Mouse (Mus musculus) Patski (cell line): ENCODE data around the gene Tmem120b. TPM values are rescaled to one million over a fixed set of nuclear protein-coding genes. Genes with fewer than 3 reads are reported as not detected.
A peak's percentile ranks its signal among the peaks of the same experiment; 100 is the strongest.

Experiments used
- ATAC-seq: fragments of 100-300 bp; one replicate; pipeline ENCODE4 v1.8.0; 2021
- CTCF ChIA-PET: fragments of 350-600 bp; sonication (Branson Sonifier 250); formaldehyde crosslinking; loops from one replicate; lab custom pipeline; 2022; ENCODE audit warnings: inconsistent platforms; lab: Charles Lee
- POLR2A ChIA-PET: fragments of 350-600 bp; sonication (Branson Sonifier 250); formaldehyde crosslinking; loops from one replicate; lab custom pipeline; 2022; ENCODE audit warnings: antibody characterized with exemption, inconsistent platforms; lab: Charles Lee
- DNase-seq: peaks from one replicate; pipeline ENCODE4 v3.0.0-alpha.2; 2011; ENCODE audit warnings: low read depth, low spot score
- H3K27me3 ChIP-seq: fragments of 371-371 bp; one replicate; pipeline ENCODE4 v1.5.1; 2021
- CTCF ChIP-seq: fragments of 100-300 bp; IDR thresholded peaks from one replicate; pipeline ENCODE4 v1.5.1; 2021
- in situ Hi-C: fragments of 300-500 bp; cut with MboI; formaldehyde crosslinking; loops from 3 replicates; pipeline ENCODE4 v1.11.1; 2018; ENCODE audit warnings: low pct_unique_long_range_greater_than_20kb, mixed read lengths
- polyA plus RNA-seq: library from polyadenylated mRNA; unstranded; gene quantifications from one replicate; pipeline ENCODE4 v1.2.3, GENCODE M21; 2021

The Tmem120b gene
- polyA plus RNA-seq, 1 experiment from 2014 or later: 8.1 TPM

DNA sequence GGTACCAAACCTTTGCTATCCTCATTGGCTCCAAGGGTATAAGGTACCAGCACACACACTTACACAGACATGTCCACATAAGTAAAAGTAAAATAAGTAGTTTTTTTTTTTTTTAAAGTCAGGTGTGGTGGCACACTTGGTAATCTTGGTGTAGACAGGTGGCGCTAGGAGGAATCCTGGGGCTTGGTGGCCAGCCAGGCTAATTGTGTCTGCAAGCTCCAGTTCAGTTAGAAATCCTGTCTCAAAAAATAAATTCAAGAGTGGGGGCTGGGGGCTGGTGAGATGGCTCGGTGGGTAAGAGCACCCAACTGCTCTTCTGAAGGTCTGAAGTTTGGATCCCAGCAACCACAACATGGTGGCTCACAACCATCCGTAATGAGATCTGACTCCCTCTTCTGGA lies 5.1 kb upstream of the Tmem120b start:
- DNase-seq (no peak), ATAC-seq (no peak)
- no peaks in the 10 kb centered on the region for H3K27me3 ChIP-seq
- ChIA-PET POLR2A (no interaction called here), CTCF (interaction anchor here (1.3 to 3.0 kb wide), 4 partner anchors 58 to 109 kb away, joined by 4 to 12 read pairs (median 8); no protein-coding TSS in a partner anchor)
- TF ChIP-seq CTCF: no peak
- in situ Hi-C loops: loop anchor here (5.0 to 10.0 kb wide), 2 partner anchors 62 to 109 kb away; no protein-coding TSS in a partner anchor

DNA sequence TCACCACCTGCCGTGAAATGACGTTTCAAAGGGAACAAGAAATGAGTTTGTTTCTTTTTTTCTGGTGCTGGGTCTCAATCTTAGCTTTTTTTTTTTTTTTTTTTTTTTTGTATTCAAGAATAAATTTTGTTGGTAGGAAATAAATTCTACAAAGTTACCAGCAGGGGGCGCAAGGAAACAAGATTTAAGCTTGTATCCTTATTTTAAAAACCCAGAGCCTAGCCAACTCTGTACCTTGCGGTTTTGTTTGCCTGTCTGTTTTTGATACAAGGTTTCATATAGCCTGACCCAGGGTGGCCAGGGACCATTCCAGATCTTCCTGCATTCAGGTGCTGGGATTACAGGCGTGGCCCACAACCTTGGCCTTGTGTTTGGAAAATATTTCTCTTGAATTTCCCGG lies 4.0 kb upstream of the Tmem120b start:
- peak; percentile 54 for TF ChIP-seq CTCF
- no peaks in the 10 kb centered on the region for H3K27me3 ChIP-seq
- in situ Hi-C loops: loop anchor here (5.0 to 10.0 kb wide), 2 partner anchors 61 to 108 kb away; no protein-coding TSS in a partner anchor
- DNase-seq (no peak), ATAC-seq (no peak)
- ChIA-PET CTCF (interaction anchor here (0.8 to 3.0 kb wide), 13 partner anchors 50 to 292 kb away, joined by 3 to 12 read pairs (median 4); no protein-coding TSS in a partner anchor), POLR2A (interaction anchor here (0.7 kb wide), 1 partner anchor 51 kb away, joined by 10 read pairs; no protein-coding TSS in a partner anchor)

DNA sequence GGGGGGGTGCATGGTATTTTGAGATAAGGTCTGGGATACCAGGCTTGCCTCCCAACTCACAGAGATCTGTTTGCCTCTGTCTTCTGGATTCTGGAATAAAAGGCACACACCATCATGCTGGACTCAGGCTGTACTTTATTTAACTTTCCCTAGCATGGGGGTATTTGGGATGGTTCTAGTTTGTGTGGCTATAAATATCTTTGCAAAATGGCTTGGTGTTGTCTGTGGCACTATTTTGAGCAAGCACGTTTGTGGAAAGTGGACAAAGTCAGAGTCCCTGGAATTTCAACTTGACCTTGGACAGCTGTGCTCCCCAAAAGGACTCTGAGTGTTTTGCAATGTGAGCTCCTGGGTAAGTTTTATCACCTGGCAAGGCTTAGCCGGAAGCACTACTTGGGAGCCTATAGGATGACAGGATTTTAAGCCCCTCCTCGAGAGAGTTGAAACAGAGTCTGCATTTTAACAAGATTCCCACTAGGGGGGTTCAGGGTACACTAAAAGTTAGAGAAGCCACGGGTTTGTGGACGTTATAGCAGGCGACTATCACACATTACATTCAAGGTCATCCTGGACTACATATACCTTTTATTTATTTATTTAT lies 720 bp upstream of the Tmem120b start:
- DNase-seq (no peak), ATAC-seq (no peak)
- ChIA-PET POLR2A (interaction anchor here (0.8 kb wide), 1 partner anchor 66 kb away, joined by 3 read pairs; no protein-coding TSS in a partner anchor), CTCF (interaction anchor here (0.9 to 1.7 kb wide), 3 partner anchors 49 to 104 kb away, joined by 3 to 4 read pairs (median 4); no protein-coding TSS in a partner anchor)
- TF ChIP-seq CTCF: peak; percentile 58
- H3K27me3 ChIP-seq: no peaks in the 10 kb centered on the region
- in situ Hi-C loops: loop anchor here (10.0 kb wide), 1 partner anchor 57 kb away; no protein-coding TSS in a partner anchor

DNA sequence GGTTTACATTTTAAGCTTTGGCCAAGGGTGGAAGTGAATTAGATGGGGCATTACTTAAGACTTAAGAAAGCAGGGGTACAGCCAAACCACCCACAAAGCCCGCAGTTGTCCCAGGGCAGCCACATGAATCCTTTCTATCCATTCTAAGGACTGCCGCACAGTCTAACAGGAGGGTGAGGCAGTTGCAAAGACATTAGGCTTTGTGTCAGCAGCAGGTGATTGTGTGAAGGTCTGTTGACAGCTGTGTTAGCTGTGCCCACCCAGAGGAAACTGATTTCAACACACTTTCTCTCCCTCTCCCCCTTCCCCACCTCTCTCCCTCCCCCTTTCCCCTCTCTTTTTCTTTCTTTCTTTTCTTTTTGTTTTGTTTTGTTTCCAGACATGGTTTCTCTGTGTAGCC lies 499 bp downstream of the Tmem120b start:
- ATAC-seq (no peak), DNase-seq (no peak)
- TF ChIP-seq CTCF: no peak
- in situ Hi-C loops: loop anchor here (10.0 kb wide), 1 partner anchor 56 kb away; no protein-coding TSS in a partner anchor
- CTCF ChIA-PET: interaction anchor here (0.7 to 1.1 kb wide), 2 partner anchors 65 to 101 kb away, joined by 3 to 5 read pairs; no protein-coding TSS in a partner anchor
- POLR2A ChIA-PET: no interaction called here
- no peaks in the 10 kb centered on the region for H3K27me3 ChIP-seq

DNA sequence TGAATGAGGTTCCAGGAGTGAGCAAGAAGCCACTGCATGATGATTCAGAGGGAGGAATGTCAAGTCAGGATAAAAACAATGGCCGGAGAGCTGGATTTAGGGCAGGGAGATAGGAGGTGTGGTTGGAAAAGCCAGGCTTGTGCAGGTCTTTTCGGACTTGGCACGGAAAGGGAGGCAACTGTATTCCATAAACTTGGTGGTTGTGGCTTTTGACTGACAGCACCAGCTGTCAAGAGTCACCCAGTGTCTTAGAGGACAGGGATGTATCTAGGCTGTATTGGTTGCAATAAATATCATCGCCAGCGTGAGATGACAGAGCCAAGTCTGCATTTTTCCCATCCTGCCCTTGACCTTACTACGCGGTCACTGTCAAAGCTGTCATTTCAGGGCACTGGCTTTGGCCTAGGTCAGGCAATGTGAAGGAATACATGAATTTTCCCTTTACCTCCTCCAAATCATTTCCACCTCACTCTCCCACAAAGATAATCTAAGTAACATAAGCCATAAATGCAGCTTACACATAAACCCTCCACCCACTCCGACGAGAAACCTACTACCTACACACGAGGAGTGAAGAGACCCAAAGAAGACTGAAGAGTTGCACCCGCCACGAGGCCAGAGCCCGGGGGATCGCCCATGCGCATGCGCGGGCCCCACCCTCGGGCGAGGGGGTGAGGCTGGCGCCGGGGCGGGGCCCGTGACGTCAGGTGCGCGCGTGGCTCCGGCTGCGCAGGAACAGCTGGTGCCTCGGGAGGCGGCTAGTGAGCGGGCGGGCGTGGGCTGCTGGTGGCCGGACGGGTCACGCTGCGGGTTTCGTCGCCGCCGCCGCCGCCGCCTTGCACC lies 7.6 kb downstream of the Tmem120b start:
- ChIA-PET CTCF (interaction anchor here (1.1 to 2.4 kb wide), 3 partner anchors 35 to 96 kb away, joined by 3 to 7 read pairs (median 3); no protein-coding TSS in a partner anchor), POLR2A (interaction anchor here (0.7 to 1.1 kb wide), 3 partner anchors 16 to 81 kb away, joined by 3 to 4 read pairs (median 3); no protein-coding TSS in a partner anchor)
- ATAC-seq: peak; percentile 87
- in situ Hi-C loops: no loop called here
- no peak for DNase-seq
- H3K27me3 ChIP-seq: no peaks in the 10 kb centered on the region
- no peak for TF ChIP-seq CTCF

DNA sequence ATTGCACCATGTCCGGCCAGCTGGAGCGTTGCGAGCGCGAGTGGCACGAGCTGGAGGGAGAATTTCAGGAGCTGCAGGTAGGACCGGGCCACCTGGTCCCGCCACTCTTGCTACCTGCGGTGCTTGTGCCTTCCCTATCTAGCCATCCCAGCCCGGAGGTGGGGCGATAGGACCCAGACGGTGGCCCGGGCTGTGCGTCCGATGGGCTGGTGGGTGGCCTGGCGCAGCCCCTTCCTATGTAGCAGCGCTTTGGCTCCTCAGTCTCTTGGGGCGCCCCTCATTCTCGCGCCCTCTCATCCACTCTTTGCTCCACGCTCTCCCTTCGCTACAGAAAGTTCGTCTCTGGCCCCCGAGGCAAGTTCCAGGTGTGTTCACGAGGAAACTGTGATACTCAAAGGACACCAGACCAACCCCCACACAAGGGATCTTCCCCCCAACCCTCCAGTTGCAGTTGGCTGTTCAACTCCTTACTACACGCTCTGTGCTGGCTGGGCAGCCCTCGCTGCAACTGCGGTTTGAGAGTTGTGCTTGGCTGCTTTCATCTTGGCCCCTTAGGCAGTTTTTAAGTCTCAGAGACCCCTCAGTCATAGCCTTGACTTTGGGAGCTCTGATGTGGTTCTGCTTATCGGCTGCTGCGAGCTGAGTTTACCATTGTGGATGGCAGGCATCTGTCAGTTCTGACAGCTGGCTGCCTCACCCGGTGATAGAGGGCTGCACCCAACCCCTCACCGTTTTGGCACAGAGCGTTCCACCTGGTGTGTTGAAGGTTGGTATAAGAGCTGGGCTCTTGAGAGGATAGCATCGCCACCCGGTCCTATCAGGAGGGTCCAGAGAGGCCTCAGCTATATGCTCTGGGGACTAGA lies 8.4 kb downstream of the Tmem120b start:
- TF ChIP-seq CTCF: no peak
- peak; percentile 55 for ATAC-seq
- in situ Hi-C loops: no loop called here
- POLR2A ChIA-PET: interaction anchor here (0.8 to 1.1 kb wide), 2 partner anchors 15 to 80 kb away, joined by 3 to 4 read pairs; no protein-coding TSS in a partner anchor
- H3K27me3 ChIP-seq: no peaks in the 10 kb centered on the region
- CTCF ChIA-PET: interaction anchor here (1.3 to 2.4 kb wide), 2 partner anchors 79 to 95 kb away, joined by 3 to 7 read pairs; no protein-coding TSS in a partner anchor
- DNase-seq: no peak

DNA sequence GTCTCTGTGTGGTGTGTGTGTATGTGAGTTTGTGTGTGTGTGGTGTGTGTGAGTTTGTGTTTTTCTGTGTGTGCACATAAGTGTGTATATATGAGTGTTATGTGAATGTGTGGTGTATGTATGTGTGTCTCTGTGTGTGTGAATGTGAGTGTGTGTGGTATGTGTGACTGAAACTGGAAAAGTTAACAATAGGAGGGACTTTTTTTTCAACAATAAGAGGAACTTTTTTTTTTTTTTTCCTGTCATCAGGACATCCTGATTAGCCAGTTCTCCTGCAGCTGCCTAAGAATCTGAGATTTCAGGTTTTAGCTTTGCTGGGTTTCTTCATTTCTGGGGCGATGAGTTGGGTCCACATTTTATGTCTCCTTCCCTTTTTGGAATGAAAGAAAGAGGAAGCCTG lies 11.4 kb downstream of the Tmem120b start:
- H3K27me3 ChIP-seq: no peaks in the 10 kb centered on the region
- TF ChIP-seq CTCF: no peak
- in situ Hi-C loops: no loop called here
- ATAC-seq (no peak), DNase-seq (no peak)
- ChIA-PET CTCF (interaction anchor here (1.6 kb wide), 1 partner anchor 13 kb away, joined by 4 read pairs; no protein-coding TSS in a partner anchor), POLR2A (interaction anchor here (1.0 kb wide), 1 partner anchor 16 kb away, joined by 5 read pairs; no protein-coding TSS in a partner anchor)

DNA sequence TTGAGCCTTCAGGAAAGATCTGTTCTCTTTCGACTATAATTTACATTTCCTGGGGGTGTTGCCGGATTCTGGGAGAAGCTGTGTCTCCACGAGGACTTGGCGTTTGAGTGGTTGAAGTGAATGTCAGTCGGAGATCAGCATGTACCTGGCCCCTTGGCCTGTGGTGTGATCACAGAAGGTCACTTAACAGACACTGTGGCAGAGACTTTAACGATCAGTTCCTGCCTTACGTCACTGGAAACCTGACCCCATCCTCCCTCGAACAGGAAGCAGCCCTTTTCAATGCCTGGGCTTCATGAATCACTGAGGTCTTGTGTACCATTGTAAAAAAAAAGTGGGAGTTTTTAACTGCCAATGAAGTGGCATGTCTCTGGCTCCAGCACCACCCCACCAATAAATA lies 11.8 kb downstream of the Tmem120b start:
- ChIA-PET POLR2A (interaction anchor here (1.0 kb wide), 1 partner anchor 15 kb away, joined by 5 read pairs; no protein-coding TSS in a partner anchor), CTCF (interaction anchor here (1.2 to 1.6 kb wide), 3 partner anchors 13 to 70 kb away, joined by 3 to 4 read pairs (median 3); no protein-coding TSS in a partner anchor)
- TF ChIP-seq CTCF: no peak
- ATAC-seq: no peak
- in situ Hi-C loops: no loop called here
- no peaks in the 10 kb centered on the region for H3K27me3 ChIP-seq
- no peak for DNase-seq

DNA sequence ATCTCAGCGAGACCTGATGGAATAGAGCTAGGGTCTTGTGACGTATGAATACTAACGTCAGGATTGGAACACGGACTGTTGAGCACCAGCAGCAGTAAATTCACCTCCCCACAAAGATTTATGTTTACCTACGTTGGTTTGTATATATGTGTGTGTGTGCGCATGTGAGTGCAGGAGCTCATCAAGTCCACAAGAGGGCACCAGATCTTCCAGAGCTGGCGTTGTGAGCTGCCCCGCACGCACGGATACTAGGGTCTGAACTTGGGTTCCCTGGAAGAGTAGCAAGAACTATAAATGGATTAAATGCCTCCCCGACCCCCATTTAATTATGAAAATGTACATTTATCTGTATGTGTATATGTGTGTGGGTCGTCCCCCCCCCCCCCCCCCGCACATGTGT lies 12.3 kb downstream of the Tmem120b start:
- POLR2A ChIA-PET: no interaction called here
- in situ Hi-C loops: no loop called here
- ATAC-seq: no peak
- no peak for DNase-seq
- CTCF ChIA-PET: interaction anchor here (1.2 to 1.6 kb wide), 3 partner anchors 12 to 69 kb away, joined by 3 to 4 read pairs (median 3); no protein-coding TSS in a partner anchor
- H3K27me3 ChIP-seq: no peaks in the 10 kb centered on the region
- TF ChIP-seq CTCF: no peak
